12 mouse cellular contexts compared by ENCODE assay signal in genomic region chr19:5409068-5409467, GRCm38 (mm10). TPM values are rescaled to one million over a fixed set of nuclear protein-coding genes. Genes with fewer than 3 reads are reported as not detected.
DNase-seq lines count a peak whose midpoint lies in the region; ATAC-seq and TF ChIP-seq lines count a peak whose summit lies in the region.
"Had no signal": no experiment of that assay in that cellular context is flagged by ENCODE, and none has a peak within 500 bp of the region (broad histone marks: within the 10 kb centered on the region; RNA-seq: fewer than 3 reads in every experiment).

No protein-coding gene starts in this region.

- H3K9ac ChIP-seq in hindbrain, postnatal 0 days (replicated peaks; ENCODE audit: low read length), result no peak overlapping the region
- H3K9ac ChIP-seq in hindbrain, embryonic 16.5 days (ENCODE audit: low read depth, low read length), result no peak overlapping the region
- no peak overlapping the region for H3K9ac ChIP-seq in intestine, postnatal 0 days (ENCODE audit: low read depth, low read length)
- no peak overlapping the region for H3K9ac ChIP-seq in forebrain, embryonic 11.5 days (ENCODE audit: low read length)

- 76% methylated on average over 5 of the region's 5 CpGs for WGBS in hindbrain, postnatal 0 days
- 82% methylated on average over 5 of the region's 5 CpGs for WGBS in hindbrain, embryonic 16.5 days
- 80% methylated on average over 5 of the region's 5 CpGs for WGBS in thymus, adult 2 months
- 77% methylated on average over 5 of the region's 5 CpGs for WGBS in intestine, postnatal 0 days
- 81% methylated on average over 5 of the region's 5 CpGs for WGBS in forebrain, embryonic 11.5 days

- H3K9me3 ChIP-seq in hindbrain, postnatal 0 days (ENCODE audit: low read length), result no peaks in the 10 kb centered on the region
- H3K9me3 ChIP-seq in hindbrain, embryonic 16.5 days (ENCODE audit: control insufficient read depth, low read length), result no peaks in the 10 kb centered on the region
- H3K9me3 ChIP-seq in intestine, postnatal 0 days (ENCODE audit: control insufficient read depth), result no peaks in the 10 kb centered on the region
- no peaks in the 10 kb centered on the region for H3K9me3 ChIP-seq in forebrain, embryonic 11.5 days (ENCODE audit: control insufficient read depth, low read length)

- H3K36me3 ChIP-seq in hindbrain, postnatal 0 days (ENCODE audit: insufficient read depth, low read length), result no peaks in the 10 kb centered on the region
- H3K36me3 ChIP-seq in hindbrain, embryonic 16.5 days (ENCODE audit: control insufficient read depth, insufficient read depth, low read length), result no peaks in the 10 kb centered on the region
- H3K36me3 ChIP-seq in thymus, adult 2 months (ENCODE audit: control insufficient read depth, insufficient read depth, low read length), result no peaks in the 10 kb centered on the region
- no peaks in the 10 kb centered on the region for H3K36me3 ChIP-seq in intestine, postnatal 0 days (ENCODE audit: control insufficient read depth, insufficient read depth)
- no peaks in the 10 kb centered on the region for H3K36me3 ChIP-seq in forebrain, embryonic 11.5 days (ENCODE audit: control insufficient read depth, insufficient read depth, low read length)

- no peak for TF ChIP-seq POLR2A in thymus, adult 2 months (IDR thresholded peaks at IDR 0.05; ENCODE audit: control insufficient read depth, extremely low read depth, insufficient read depth, low read length, poor library complexity)

- 0 out of 2 replicates have a peak, but pooled peaks cover 11% of the 10 kb centered on the region for H3K4me1 ChIP-seq in hindbrain, postnatal 0 days (ENCODE audit: insufficient read depth, low read length)
- H3K4me1 ChIP-seq in hindbrain, embryonic 16.5 days (ENCODE audit: control insufficient read depth, insufficient read depth, low read depth, low read length), result peaks cover 13% of the 10 kb centered on the region
- H3K4me1 ChIP-seq in thymus, adult 2 months (replicated peaks; ENCODE audit: control insufficient read depth, insufficient read depth, low read length), result peaks cover 18% of the 10 kb centered on the region
- H3K4me1 ChIP-seq in intestine, postnatal 0 days (replicated peaks; ENCODE audit: control insufficient read depth, insufficient read depth, low read length), result no peaks in the 10 kb centered on the region
- H3K4me1 ChIP-seq in forebrain, embryonic 11.5 days (replicated peaks; ENCODE audit: control insufficient read depth, insufficient read depth, low read length), result peaks cover 3% of the 10 kb centered on the region; the same call in 1 of the 2 replicates

- no peak overlapping the region for H3K4me2 ChIP-seq in hindbrain, postnatal 0 days (ENCODE audit: low read depth, low read length)
- no peak overlapping the region for H3K4me2 ChIP-seq in hindbrain, embryonic 16.5 days (ENCODE audit: low read length)
- no peak overlapping the region for H3K4me2 ChIP-seq in intestine, postnatal 0 days (replicated peaks; ENCODE audit: low read depth)
- no peak overlapping the region for H3K4me2 ChIP-seq in forebrain, embryonic 11.5 days (ENCODE audit: low read depth, low read length, severe bottlenecking)

- no peak for TF ChIP-seq CTCF in hindbrain, postnatal 0 days (IDR thresholded peaks at IDR 0.05; ENCODE audit: low read depth)
- TF ChIP-seq CTCF in thymus, adult 2 months (IDR thresholded peaks at IDR 0.05; ENCODE audit: borderline replicate concordance, control insufficient read depth, extremely low read depth, insufficient read depth, low read length, poor library complexity), result no peak
- TF ChIP-seq CTCF in intestine, postnatal 0 days (IDR thresholded peaks at IDR 0.05; ENCODE audit: low read depth), result no peak

- DNase-seq in hindbrain, postnatal 0 days (ENCODE audit: low spot score), result no peak
- no peak for DNase-seq in thymus, adult 2 months
- no peak for DNase-seq in thymus, adult 18-20 months
- DNase-seq in heart, postnatal 4 days, result peak; percentile 71
- DNase-seq in adrenal gland, adult (ENCODE audit: inconsistent age in 2 of 2, low spot score in 1 of 2), result no peak
- DNase-seq in forebrain, embryonic 11.5 days (ENCODE audit: low spot score), result no peak
- DNase-seq: cerebellum, adult 8-10 months; thymus, postnatal 14 days had no signal

- H3K27ac ChIP-seq in hindbrain, postnatal 0 days, result peak overlapping the region; percentile 41; the same call in 1 of the 2 replicates
- no peak overlapping the region for H3K27ac ChIP-seq in hindbrain, embryonic 16.5 days (ENCODE audit: low read depth, low read length)
- peak overlapping the region; percentile 5; the same call in 1 of the 2 replicates for H3K27ac ChIP-seq in thymus, adult 2 months (ENCODE audit: control insufficient read depth, insufficient read depth, low read length)
- no peak overlapping the region for H3K27ac ChIP-seq in intestine, postnatal 0 days (ENCODE audit: low read depth, low read length)
- H3K27ac ChIP-seq in forebrain, embryonic 11.5 days (ENCODE audit: low read depth, low read length), result no peak overlapping the region

- H3K27me3 ChIP-seq in hindbrain, postnatal 0 days (ENCODE audit: insufficient read depth, low read length), result no peaks in the 10 kb centered on the region
- no peaks in the 10 kb centered on the region for H3K27me3 ChIP-seq in hindbrain, embryonic 16.5 days (replicated peaks; ENCODE audit: control insufficient read depth, insufficient read depth, low read length)
- H3K27me3 ChIP-seq in thymus, adult 2 months (ENCODE audit: control insufficient read depth, insufficient read depth, low read length), result no peaks in the 10 kb centered on the region
- no peaks in the 10 kb centered on the region for H3K27me3 ChIP-seq in intestine, postnatal 0 days (replicated peaks; ENCODE audit: control insufficient read depth, insufficient read depth, low read length)
- no peaks in the 10 kb centered on the region for H3K27me3 ChIP-seq in forebrain, embryonic 11.5 days (ENCODE audit: control insufficient read depth, insufficient read depth, low read length)

- no peak overlapping the region for H3K4me3 ChIP-seq in hindbrain, postnatal 0 days (ENCODE audit: low read length)
- no peak overlapping the region for H3K4me3 ChIP-seq in hindbrain, embryonic 16.5 days (ENCODE audit: low read length)
- H3K4me3 ChIP-seq in thymus, adult 2 months (ENCODE audit: control insufficient read depth, insufficient read depth, low read length), result no peak overlapping the region
- no peak overlapping the region for H3K4me3 ChIP-seq in intestine, postnatal 0 days (ENCODE audit: low read depth, low read length)
- no peak overlapping the region for H3K4me3 ChIP-seq in forebrain, embryonic 11.5 days (ENCODE audit: low read depth, low read length)

- no peak for ATAC-seq in hindbrain, postnatal 0 days
- no peak for ATAC-seq in hindbrain, embryonic 16.5 days
- ATAC-seq in intestine, postnatal 0 days, result no peak
- ATAC-seq in forebrain, embryonic 11.5 days (replicated peaks; ENCODE audit: low FRiP score), result no peak
- ATAC-seq: CD4-positive, CD25-positive, alpha-beta regulatory T cell, adult 4 months had no signal

RNA-seq across cellular contexts. Expression of gene Tsga10ip, which starts 6.7 kb away (rescaled TPM):
- not detected in 2 replicates for total RNA-seq in hindbrain, postnatal 0 days (2014; rRNA removed)
- not detected in 2 replicates for polyA plus RNA-seq in hindbrain, postnatal 0 days (2015; fragmentation: Nextera tagmentation; extraction: Ambion mirVana)
- 0.36 TPM in 1 of 2 replicates, not detected in the other for polyA plus RNA-seq in hindbrain, embryonic 16.5 days (2015; fragmentation: Nextera tagmentation; extraction: Ambion mirVana)
- polyA plus RNA-seq in thymus, adult 2 months (2012; rRNA removed), result 0.14 and 0.59 TPM in 2 replicates
- under 1 TPM; 0.45 to 0.48 TPM for total RNA-seq in heart, postnatal 4 days (2021)
- polyA plus RNA-seq in intestine, postnatal 0 days (2015; fragmentation: Nextera tagmentation; extraction: Ambion mirVana), result 0.27 and 0.59 TPM in 2 replicates
- polyA plus RNA-seq in forebrain, embryonic 11.5 days (2014; fragmentation: Nextera tagmentation; extraction: Ambion mirVana), result not detected in 2 replicates
- polyA plus RNA-seq: CD4-positive, CD25-positive, alpha-beta regulatory T cell, adult 4 months had no signal

RNA-seq across cellular contexts. Expression of gene Drap1, which starts 15.7 kb away (rescaled TPM):
- total RNA-seq in hindbrain, postnatal 0 days (2014; rRNA removed), result 111 and 123 TPM in 2 replicates
- 331 and 338 TPM in 2 replicates for polyA plus RNA-seq in hindbrain, postnatal 0 days (2015; fragmentation: Nextera tagmentation; extraction: Ambion mirVana)
- 301 and 318 TPM in 2 replicates for polyA plus RNA-seq in hindbrain, embryonic 16.5 days (2015; fragmentation: Nextera tagmentation; extraction: Ambion mirVana)
- polyA plus RNA-seq in thymus, adult 2 months (2012; rRNA removed), result 112 and 133 TPM in 2 replicates
- 100 to 1,000 TPM; 231 to 246 TPM for total RNA-seq in heart, postnatal 4 days (2021)
- 136 and 137 TPM in 2 replicates for polyA plus RNA-seq in intestine, postnatal 0 days (2015; fragmentation: Nextera tagmentation; extraction: Ambion mirVana)
- 193 and 202 TPM in 2 replicates for polyA plus RNA-seq in forebrain, embryonic 11.5 days (2014; fragmentation: Nextera tagmentation; extraction: Ambion mirVana)

RNA-seq across cellular contexts. Expression of gene AI837181, which starts 15.9 kb away (rescaled TPM):
- total RNA-seq in hindbrain, postnatal 0 days (2014; rRNA removed), result 85.1 and 100 TPM in 2 replicates
- polyA plus RNA-seq in hindbrain, postnatal 0 days (2015; fragmentation: Nextera tagmentation; extraction: Ambion mirVana), result 81.8 and 82.8 TPM in 2 replicates
- 38.5 and 72.7 TPM in 2 replicates for polyA plus RNA-seq in hindbrain, embryonic 16.5 days (2015; fragmentation: Nextera tagmentation; extraction: Ambion mirVana)
- 145 and 149 TPM in 2 replicates for polyA plus RNA-seq in thymus, adult 2 months (2012; rRNA removed)
- total RNA-seq in heart, postnatal 4 days (2021), result 10 to 100 TPM; 35.2 to 35.3 TPM
- polyA plus RNA-seq in intestine, postnatal 0 days (2015; fragmentation: Nextera tagmentation; extraction: Ambion mirVana), result 33.0 and 34.2 TPM in 2 replicates
- polyA plus RNA-seq in forebrain, embryonic 11.5 days (2014; fragmentation: Nextera tagmentation; extraction: Ambion mirVana), result 34.6 and 42.0 TPM in 2 replicates

RNA-seq across cellular contexts. Expression of gene Sart1, which starts 20.6 kb away (rescaled TPM):
- total RNA-seq in hindbrain, postnatal 0 days (2014; rRNA removed), result 23.2 and 30.5 TPM in 2 replicates
- 45.0 and 47.4 TPM in 2 replicates for polyA plus RNA-seq in hindbrain, postnatal 0 days (2015; fragmentation: Nextera tagmentation; extraction: Ambion mirVana)
- polyA plus RNA-seq in hindbrain, embryonic 16.5 days (2015; fragmentation: Nextera tagmentation; extraction: Ambion mirVana), result 58.8 and 66.0 TPM in 2 replicates
- 41.6 and 48.9 TPM in 2 replicates for polyA plus RNA-seq in thymus, adult 2 months (2012; rRNA removed)
- 10 to 100 TPM; 52.6 to 54.1 TPM for total RNA-seq in heart, postnatal 4 days (2021)
- polyA plus RNA-seq in intestine, postnatal 0 days (2015; fragmentation: Nextera tagmentation; extraction: Ambion mirVana), result 53.7 and 63.0 TPM in 2 replicates
- 87.1 and 101 TPM in 2 replicates for polyA plus RNA-seq in forebrain, embryonic 11.5 days (2014; fragmentation: Nextera tagmentation; extraction: Ambion mirVana)

RNA-seq across cellular contexts. Expression of gene Fosl1, which starts 38.3 kb away (rescaled TPM):
- total RNA-seq in hindbrain, postnatal 0 days (2014; rRNA removed), result not detected in 2 replicates
- polyA plus RNA-seq in hindbrain, postnatal 0 days (2015; fragmentation: Nextera tagmentation; extraction: Ambion mirVana), result not detected in 2 replicates
- polyA plus RNA-seq in hindbrain, embryonic 16.5 days (2015; fragmentation: Nextera tagmentation; extraction: Ambion mirVana), result not detected in 2 replicates
- 0.16 TPM in 1 of 2 replicates, not detected in the other for polyA plus RNA-seq in thymus, adult 2 months (2012; rRNA removed)
- not detected for total RNA-seq in heart, postnatal 4 days (2021)
- not detected in 2 replicates for polyA plus RNA-seq in intestine, postnatal 0 days (2015; fragmentation: Nextera tagmentation; extraction: Ambion mirVana)
- not detected in 2 replicates for polyA plus RNA-seq in forebrain, embryonic 11.5 days (2014; fragmentation: Nextera tagmentation; extraction: Ambion mirVana)
- total RNA-seq: heart, postnatal 36 days had no signal
- polyA plus RNA-seq: CD4-positive, CD25-positive, alpha-beta regulatory T cell, adult 4 months had no signal

Comparison
In these comparisons a context has a peak if more than half of its experiments do, and no peak if none do; other contexts are left out.
1. H3K27ac ChIP-seq: peak in hindbrain, postnatal 0 days (single experiment) and thymus, adult 2 months (single experiment); none in hindbrain, embryonic 16.5 days (single experiment), intestine, postnatal 0 days (single experiment) and forebrain, embryonic 11.5 days (single experiment).